Mouse (Mus musculus) lung, postnatal 0 days (tissue): Measurements from ENCODE around the gene Mylk. TPM values are rescaled to one million over a fixed set of nuclear protein-coding genes. Genes with fewer than 3 reads are reported as not detected.
A peak's percentile ranks its signal among the peaks of the same experiment; 100 is the strongest.

Source experiments
- ATAC-seq: fragments of 200-750 bp; cut with Nextera tagmentation; 2 replicates; pipeline ENCODE4 v1.8.0; 2017; ENCODE audit warnings: moderate library complexity
- DNase-seq: peaks from one replicate; pipeline ENCODE4 v3.0.0-alpha.2; 2016; ENCODE audit warnings: low spot score
- H3K27ac ChIP-seq: fragments of 300-500 bp; sonication (generic); 2 replicates; pipeline ENCODE4 v1.5.1; 2014; ENCODE audit warnings: antibody characterized with exemption, mild to moderate bottlenecking, low read length, mixed read lengths
- H3K27me3 ChIP-seq: fragments of 300-500 bp; sonication (generic); replicated peaks from 2 replicates; pipeline ENCODE4 v1.6.1; 2014; ENCODE audit warnings: low read length, mixed read lengths; ENCODE audit not compliant: insufficient read depth
- H3K36me3 ChIP-seq: fragments of 300-500 bp; sonication (generic); 2 replicates; pipeline ENCODE4 v1.6.1; 2014; ENCODE audit warnings: low read length, mixed read lengths; ENCODE audit not compliant: insufficient read depth
- H3K4me1 ChIP-seq: fragments of 300-500 bp; sonication (generic); 2 replicates; pipeline ENCODE4 v1.6.1; 2014; ENCODE audit warnings: antibody characterized with exemption, low read depth, low read length, mixed read lengths; ENCODE audit not compliant: insufficient read depth
- H3K4me2 ChIP-seq: fragments of 300-500 bp; sonication (generic); replicated peaks from 2 replicates; pipeline ENCODE4 v1.6.1; 2014; ENCODE audit warnings: low read depth, mild to moderate bottlenecking, low read length, moderate library complexity, mixed read lengths
- H3K4me3 ChIP-seq: fragments of 300-500 bp; sonication (generic); 2 replicates; pipeline ENCODE4 v1.5.1; 2014; ENCODE audit warnings: low read depth, low read length
- H3K9ac ChIP-seq: fragments of 300-500 bp; sonication (generic); replicated peaks from 2 replicates; pipeline ENCODE4 v1.6.1; 2014; ENCODE audit warnings: low read depth, mild to moderate bottlenecking
- H3K9me3 ChIP-seq: fragments of 300-500 bp; sonication (generic); 2 replicates; pipeline ENCODE4 v1.6.1; 2016; ENCODE audit warnings: low read length, mixed read lengths
- CTCF ChIP-seq: IDR thresholded peaks from 2 replicates; pipeline ENCODE4 v1.5.1; 2016; ENCODE audit warnings: antibody characterized with exemption, mild to moderate bottlenecking
- EP300 ChIP-seq: IDR thresholded peaks from 2 replicates; pipeline ENCODE4 v1.6.1; 2016; ENCODE audit warnings: antibody characterized with exemption, mild to moderate bottlenecking, control low read depth
- WGBS: fragments of 180-500 bp; shearing (Covaris S2); extraction: QIAGEN DNeasy Blood & Tissue Kit; methylation state at CpG from one replicate; pipeline ENCODE4 v1.1.7; 2014; 5-methylcytosine and 5-hydroxymethylcytosine counted together
- polyA plus RNA-seq: library from polyadenylated mRNA; unstranded; fragments of >200 nt; fragmentation: Nextera tagmentation; extraction: Ambion mirVana; gene quantifications from 2 replicates; pipeline ENCODE4 v1.2.1, GENCODE M21; 2015

Mylk gene
- polyA plus RNA-seq, 1 experiment from 2014 or later: 55.7 TPM

DNA sequence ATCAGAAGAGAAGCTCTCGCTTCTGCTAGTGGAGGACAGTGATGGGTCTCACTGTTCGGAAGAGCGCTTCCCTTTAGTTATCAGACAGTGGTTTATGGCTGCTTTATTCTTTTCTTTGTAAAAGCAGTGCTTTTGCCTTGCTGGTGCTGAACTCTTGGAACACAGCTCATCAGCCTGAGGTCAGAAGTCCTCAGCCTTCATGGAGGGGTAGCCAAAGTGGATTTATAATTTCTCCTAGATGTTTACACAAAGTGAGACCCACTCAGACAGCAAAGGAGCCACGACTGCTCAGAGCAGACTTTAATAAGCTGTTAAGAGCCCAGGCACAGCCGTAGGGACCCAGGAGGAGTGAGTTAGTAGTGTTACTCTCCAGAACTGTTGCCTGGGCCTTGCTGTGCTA lies 194.9 kb downstream of the Mylk start:
- 51% methylated on average over 5 of the region's 5 CpGs for WGBS
- Histone ChIP-seq H3K9me3 (no peaks in the 10 kb centered on the region), H3K4me3 (no peak overlapping the region), H3K4me2 (no peak overlapping the region), H3K36me3 (no peaks in the 10 kb centered on the region), H3K9ac (no peak overlapping the region), H3K4me1 (peaks cover 17% of the 10 kb centered on the region), H3K27ac (no peak overlapping the region), H3K27me3 (no peaks in the 10 kb centered on the region)
- DNase-seq: no peak
- ATAC-seq: no peak
- TF ChIP-seq EP300 (no peak), CTCF (no peak)

DNA sequence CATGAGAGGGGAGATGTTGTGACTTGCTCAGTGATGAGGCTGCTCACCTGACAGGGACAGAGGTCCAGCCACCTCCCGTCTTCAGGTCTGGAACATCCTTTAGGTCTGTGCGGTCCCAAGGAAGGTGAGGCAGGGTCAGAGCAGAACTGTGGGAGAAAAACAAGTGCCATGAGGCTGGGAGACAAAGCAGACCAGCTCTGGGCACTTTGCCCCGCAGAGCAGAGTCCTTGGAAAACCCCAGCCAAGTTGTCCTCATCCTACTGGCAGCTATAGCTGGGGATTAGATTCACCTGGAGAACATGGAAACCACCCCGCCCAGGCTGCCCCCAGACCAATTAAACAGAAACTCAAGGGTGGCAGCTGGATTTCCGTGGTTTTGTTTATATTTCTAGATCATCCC lies 195.4 kb downstream of the Mylk start:
- TF ChIP-seq EP300 (no peak), CTCF (no peak)
- Histone ChIP-seq H3K27me3 (no peaks in the 10 kb centered on the region), H3K9me3 (no peaks in the 10 kb centered on the region), H3K9ac (no peak overlapping the region), H3K4me3 (no peak overlapping the region), H3K27ac (no peak overlapping the region), H3K4me1 (peaks cover 17% of the 10 kb centered on the region), H3K36me3 (no peaks in the 10 kb centered on the region), H3K4me2 (no peak overlapping the region)
- 57% methylated on average over 5 of the region's 5 CpGs for WGBS
- ATAC-seq (no peak), DNase-seq (no peak)

DNA sequence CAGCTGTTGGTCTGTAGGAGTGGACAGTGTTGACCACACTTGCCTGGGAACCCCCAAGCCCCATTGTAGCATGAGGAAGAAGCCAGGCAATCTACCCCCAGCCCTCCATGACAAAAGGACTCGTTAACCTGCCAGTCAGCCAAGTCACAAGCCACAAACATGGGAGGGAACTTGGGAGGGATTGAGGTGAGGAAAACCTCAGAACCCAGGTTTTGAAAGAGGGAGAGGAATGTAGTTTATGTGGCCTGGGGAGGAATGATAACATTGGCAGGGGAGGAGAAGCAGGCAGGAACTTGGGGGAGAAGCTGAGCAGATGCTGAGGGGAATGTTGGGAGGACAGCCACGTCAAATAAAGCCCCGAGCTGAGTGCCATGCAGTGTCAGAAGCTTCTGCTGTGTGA lies 196.9 kb downstream of the Mylk start:
- Histone ChIP-seq H3K4me3 (no peak overlapping the region), H3K27ac (no peak overlapping the region), H3K9ac (no peak overlapping the region), H3K27me3 (no peaks in the 10 kb centered on the region), H3K4me1 (peaks cover 13% of the 10 kb centered on the region), H3K9me3 (no peaks in the 10 kb centered on the region), H3K36me3 (no peaks in the 10 kb centered on the region), H3K4me2 (no peak overlapping the region)
- DNase-seq (no peak), ATAC-seq (no peak)
- WGBS: 35% methylated on average over 3 of the region's 3 CpGs
- no peak for TF ChIP-seq EP300
- TF ChIP-seq CTCF: no peak

DNA sequence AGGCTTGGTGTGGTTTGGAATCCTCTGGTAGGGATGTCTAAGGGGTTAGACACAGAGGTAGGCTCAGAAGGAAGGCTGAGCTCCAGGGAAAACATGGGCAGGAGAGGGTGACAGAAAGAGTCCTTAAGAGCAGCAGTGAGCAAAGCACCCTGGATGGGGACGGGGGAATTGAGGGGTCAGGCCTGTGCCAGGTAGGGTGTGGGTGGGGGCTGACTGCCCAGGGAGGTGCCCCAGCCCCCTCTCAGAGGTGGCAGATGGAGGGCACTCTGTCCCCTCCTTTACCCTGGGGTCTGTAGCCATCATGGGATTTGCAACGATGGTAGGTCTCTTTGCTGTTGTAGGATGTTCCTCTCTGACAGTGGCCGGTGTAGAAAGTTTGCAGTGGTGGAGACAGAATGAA lies 201.3 kb downstream of the Mylk start:
- TF ChIP-seq EP300 (no peak), CTCF (no peak)
- Histone ChIP-seq H3K9me3 (no peaks in the 10 kb centered on the region), H3K4me3 (no peak overlapping the region), H3K4me1 (no peaks in the 10 kb centered on the region), H3K4me2 (no peak overlapping the region), H3K27ac (no peak overlapping the region), H3K9ac (no peak overlapping the region), H3K27me3 (no peaks in the 10 kb centered on the region), H3K36me3 (no peaks in the 10 kb centered on the region)
- WGBS: 85% methylated on average over 3 of the region's 3 CpGs
- DNase-seq (no peak), ATAC-seq (no peak)

DNA sequence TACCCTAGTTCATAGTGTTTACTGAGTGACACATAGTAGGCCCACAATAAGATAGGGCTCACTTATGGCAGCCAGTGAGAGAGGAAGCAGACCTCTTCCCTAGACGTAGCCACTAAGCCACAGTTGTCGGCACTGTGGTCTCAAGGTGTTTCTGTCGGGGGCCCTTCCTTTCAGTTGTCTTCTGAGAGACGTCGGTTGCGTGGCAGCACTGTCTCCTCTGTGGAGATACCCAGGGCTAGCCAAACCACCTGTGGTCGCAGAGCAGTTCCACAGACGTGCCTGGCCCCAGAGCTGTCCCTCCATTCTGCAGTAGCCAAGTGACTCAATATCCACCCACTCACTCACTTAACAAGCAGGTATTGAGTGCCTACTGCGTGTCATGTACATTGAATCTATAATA lies 205.9 kb downstream of the Mylk start:
- 80% methylated on average over 9 of the region's 9 CpGs for WGBS
- ATAC-seq (no peak), DNase-seq (no peak)
- no peak for TF ChIP-seq EP300
- TF ChIP-seq CTCF: no peak
- Histone ChIP-seq H3K36me3 (peaks cover 11% of the 10 kb centered on the region; the same call in 1 of the 2 replicates), H3K27ac (peak overlapping the region; percentile 43; the same call in 1 of the 2 replicates), H3K4me3 (no peak overlapping the region), H3K9ac (no peak overlapping the region), H3K4me1 (no peaks in the 10 kb centered on the region), H3K27me3 (no peaks in the 10 kb centered on the region), H3K4me2 (no peak overlapping the region), H3K9me3 (no peaks in the 10 kb centered on the region)

DNA sequence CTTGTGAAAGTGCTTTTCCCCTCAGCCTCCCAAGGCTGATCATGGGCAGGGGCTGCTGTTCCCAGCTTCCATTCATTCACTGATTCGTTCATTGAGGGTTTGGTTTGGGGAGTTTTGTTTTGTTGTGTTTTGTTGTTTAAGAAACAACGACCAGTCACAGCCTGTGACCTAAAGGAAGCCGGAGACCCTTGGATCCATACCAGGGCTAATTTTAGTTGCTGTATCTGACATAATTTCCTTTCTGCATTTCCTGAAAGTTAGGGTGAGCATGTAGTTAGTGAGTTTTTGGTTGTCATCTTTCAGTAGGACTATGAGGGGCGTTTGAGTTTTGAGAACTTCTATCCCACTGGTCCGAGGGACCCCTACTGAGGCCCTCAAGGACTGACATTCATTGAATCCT lies 207.2 kb downstream of the Mylk start:
- Histone ChIP-seq H3K9ac (no peak overlapping the region), H3K4me1 (no peaks in the 10 kb centered on the region), H3K27me3 (no peaks in the 10 kb centered on the region), H3K4me2 (no peak overlapping the region), H3K27ac (peak overlapping the region; percentile 71), H3K9me3 (no peaks in the 10 kb centered on the region), H3K36me3 (peaks cover 11% of the 10 kb centered on the region; the same call in 1 of the 2 replicates), H3K4me3 (no peak overlapping the region)
- peak; percentile 61 for ATAC-seq
- TF ChIP-seq CTCF: no peak
- peak; percentile 77; the same call in 1 of the 2 replicates for TF ChIP-seq EP300
- DNase-seq: peak; percentile 64
- WGBS: 38% methylated on average over 5 of the region's 5 CpGs

DNA sequence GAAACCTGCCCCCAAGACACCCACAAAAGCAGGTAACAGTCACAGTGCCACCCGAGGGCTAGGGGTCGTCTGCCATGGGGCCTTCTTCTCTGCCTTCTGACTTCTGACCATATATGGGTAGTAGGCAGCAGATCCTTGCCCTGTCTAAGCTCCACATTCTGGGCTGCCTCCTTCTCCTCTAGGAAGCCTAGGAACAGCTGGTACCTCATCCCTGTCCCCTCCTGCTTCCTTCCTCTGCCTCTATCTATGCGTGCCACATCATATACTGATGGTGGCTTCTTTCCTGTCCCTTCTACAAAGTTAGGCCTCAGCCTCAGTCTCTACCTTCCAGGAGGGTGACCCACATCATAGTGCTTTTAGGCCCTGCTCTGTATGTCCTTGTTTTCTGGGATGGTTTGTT lies 207.8 kb downstream of the Mylk start:
- TF ChIP-seq EP300 (no peak), CTCF (no peak)
- DNase-seq (no peak), ATAC-seq (peak; percentile 58)
- Histone ChIP-seq H3K27ac (peak overlapping the region; percentile 71), H3K4me3 (no peak overlapping the region), H3K9ac (no peak overlapping the region), H3K27me3 (no peaks in the 10 kb centered on the region), H3K4me2 (no peak overlapping the region), H3K9me3 (no peaks in the 10 kb centered on the region), H3K4me1 (no peaks in the 10 kb centered on the region; the same call in 1 of the 2 replicates), H3K36me3 (peaks cover 11% of the 10 kb centered on the region; the same call in 1 of the 2 replicates)
- 52% methylated on average over 3 of the region's 3 CpGs for WGBS
